Mouse (Mus musculus) neural tube, embryonic 11.5 days (tissue): ENCODE measurements around the gene Ntn5. TPM values are rescaled to one million over a fixed set of nuclear protein-coding genes. Genes with fewer than 3 reads are reported as not detected.
"Not testable (repeated sequence)": the region's sequence is repeated elsewhere in the genome, so short reads cannot be mapped to it uniquely, and the experiment has no call there.

Source experiments
- ATAC-seq: fragments of 200-750 bp; cut with Nextera tagmentation; 2 replicates; pipeline ENCODE4 v1.8.0; 2017; ENCODE audit warnings: moderate number of reproducible peaks, mild to moderate bottlenecking, moderate TSS enrichment, moderate library complexity; ENCODE audit not compliant: insufficient read depth, low FRiP score, low TSS enrichment
- DNase-seq: peaks from one replicate; pipeline ENCODE4 v3.0.0-alpha.2; 2015; ENCODE audit warnings: low spot score
- H3K27ac ChIP-seq: fragments of 300-500 bp; sonication (generic); 2 replicates; pipeline ENCODE4 v1.5.1; 2014; ENCODE audit warnings: low read depth, mild to moderate bottlenecking, low read length
- H3K27me3 ChIP-seq: fragments of 300-500 bp; sonication (generic); 2 replicates; pipeline ENCODE4 v1.6.1; 2014; ENCODE audit warnings: mild to moderate bottlenecking, low read length, mixed read lengths; ENCODE audit not compliant: control insufficient read depth, insufficient read depth
- H3K36me3 ChIP-seq: fragments of 300-500 bp; sonication (generic); 2 replicates; pipeline ENCODE4 v1.6.1; 2014; ENCODE audit warnings: mild to moderate bottlenecking, low read length, moderate library complexity, mixed read lengths; ENCODE audit not compliant: control insufficient read depth, insufficient read depth
- H3K4me1 ChIP-seq: fragments of 300-500 bp; sonication (generic); 2 replicates; pipeline ENCODE4 v1.6.1; 2014; ENCODE audit warnings: low read length, mixed read lengths; ENCODE audit not compliant: control insufficient read depth, insufficient read depth
- H3K4me2 ChIP-seq: fragments of 300-500 bp; sonication (generic); 2 replicates; pipeline ENCODE4 v1.6.1; 2014; ENCODE audit warnings: low read depth, mild to moderate bottlenecking, moderate library complexity
- H3K4me3 ChIP-seq: fragments of 300-500 bp; sonication (generic); 2 replicates; pipeline ENCODE4 v1.5.1; 2014; ENCODE audit warnings: low read depth, low read length
- H3K9ac ChIP-seq: fragments of 300-500 bp; sonication (generic); 2 replicates; pipeline ENCODE4 v1.6.1; 2014; ENCODE audit warnings: mild to moderate bottlenecking, low read length
- H3K9me3 ChIP-seq: fragments of 300-500 bp; sonication (generic); 2 replicates; pipeline ENCODE4 v1.6.1; 2016; ENCODE audit warnings: low read length; ENCODE audit not compliant: control insufficient read depth
- WGBS: fragments of 180-500 bp; shearing (Covaris S2); extraction: QIAGEN DNeasy Blood & Tissue Kit; methylation state at CpG from one replicate; pipeline ENCODE4 v1.1.7; 2014; 5-methylcytosine and 5-hydroxymethylcytosine counted together
- polyA plus RNA-seq: library from polyadenylated mRNA; unstranded; fragments of >200 nt; fragmentation: Nextera tagmentation; extraction: Ambion mirVana; gene quantifications from 2 replicates; pipeline ENCODE4 v1.2.1, GENCODE M21; 2014

The Ntn5 gene
- polyA plus RNA-seq, 1 experiment from 2014 or later: 1.4 TPM

GRCm38 (mm10) chr7:45649351-45649750 lies 34.5 kb upstream of the Ntn5 start:
- H3K9me3 ChIP-seq: no peaks in the 10 kb centered on the region
- H3K9ac ChIP-seq: no peak overlapping the region
- H3K4me2 ChIP-seq: no peak overlapping the region
- H3K27ac ChIP-seq: no peak overlapping the region
- DNase-seq (no peak), ATAC-seq (no peak)
- peaks cover 7% of the 10 kb centered on the region for H3K4me1 ChIP-seq
- H3K36me3 ChIP-seq: no peaks in the 10 kb centered on the region
- 81% methylated on average over 8 of the region's 8 CpGs for WGBS
- no peak overlapping the region for H3K4me3 ChIP-seq
- H3K27me3 ChIP-seq: no peaks in the 10 kb centered on the region

- DNase-seq, H3K4me2 ChIP-seq, ATAC-seq, H3K36me3 ChIP-seq, H3K9me3 ChIP-seq, H3K27ac ChIP-seq, H3K4me1 ChIP-seq, H3K4me3 ChIP-seq, H3K9ac ChIP-seq, H3K27me3 ChIP-seq: not testable (repeated sequence)
- WGBS: 96% methylated on average over 18 of the region's 20 CpGs
Measured at GRCm38 (mm10) chr7:45650484-45650883, 33.3 kb upstream of the Ntn5 start.

- WGBS: 39% methylated on average over 17 of the region's 17 CpGs
- Histone ChIP-seq H3K4me2 (peak overlapping the region; percentile 7; the same call in 1 of the 2 replicates), H3K4me3 (no peak overlapping the region), H3K9me3 (no peaks in the 10 kb centered on the region), H3K27ac (no peak overlapping the region), H3K36me3 (no peaks in the 10 kb centered on the region), H3K9ac (no peak overlapping the region), H3K4me1 (0 out of 2 replicates have a peak, but pooled peaks cover 2% of the 10 kb centered on the region), H3K27me3 (no peaks in the 10 kb centered on the region)
- ATAC-seq (no peak), DNase-seq (no peak)
Measured at GRCm38 (mm10) chr7:45654424-45655047, 29.3 kb upstream of the Ntn5 start.

DNA sequence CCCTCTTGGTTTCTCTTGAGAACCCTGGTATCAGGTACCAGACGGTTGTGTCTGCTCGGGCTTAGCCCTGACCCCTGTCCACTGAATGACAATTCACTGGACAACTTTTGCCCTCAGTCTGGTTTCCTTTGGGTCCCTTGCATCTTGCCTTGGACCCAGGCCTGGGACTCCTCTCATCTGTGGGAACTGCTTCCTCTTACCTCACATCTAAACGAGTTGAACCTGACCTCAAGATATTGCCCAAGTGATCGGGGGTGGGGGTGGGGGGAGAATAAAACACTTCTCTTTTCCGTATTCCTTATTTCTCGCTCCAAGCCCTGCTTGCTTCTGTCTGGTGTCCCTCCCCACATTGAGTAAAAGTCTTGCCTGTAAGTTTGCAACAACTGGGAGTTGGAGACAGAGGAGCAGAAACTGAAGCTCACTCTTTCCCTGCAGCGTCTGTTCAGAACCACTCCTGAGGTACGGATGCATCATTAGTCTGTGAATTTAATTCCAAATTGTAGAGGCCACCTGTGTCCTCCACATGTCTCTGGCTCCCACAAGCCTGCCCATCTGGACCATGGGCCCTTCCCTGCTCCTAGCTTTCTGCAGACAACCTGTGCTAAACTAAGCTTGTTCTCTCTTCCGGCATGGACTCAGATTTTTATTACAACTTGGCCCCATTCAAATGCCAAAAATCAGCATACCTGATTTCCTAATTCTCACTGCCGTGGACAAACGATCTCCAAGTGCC lies 22.9 kb upstream of the Ntn5 start:
- Histone ChIP-seq H3K9me3 (no peaks in the 10 kb centered on the region), H3K4me1 (no peaks in the 10 kb centered on the region), H3K27me3 (no peaks in the 10 kb centered on the region), H3K9ac (no peak overlapping the region), H3K36me3 (no peaks in the 10 kb centered on the region), H3K4me3 (no peak overlapping the region; the same call in 1 of the 2 replicates), H3K27ac (no peak overlapping the region), H3K4me2 (no peak overlapping the region)
- WGBS: 89% methylated on average over 11 of the region's 11 CpGs
- ATAC-seq (no peak), DNase-seq (no peak)

GRCm38 (mm10) chr7:45661702-45662101 lies 22.1 kb upstream of the Ntn5 start:
- 87% methylated on average over 6 of the region's 6 CpGs for WGBS
- not testable (repeated sequence) for H3K27me3 ChIP-seq, H3K9ac ChIP-seq, H3K4me1 ChIP-seq, H3K27ac ChIP-seq, DNase-seq, H3K9me3 ChIP-seq, H3K4me2 ChIP-seq, ATAC-seq, H3K36me3 ChIP-seq, H3K4me3 ChIP-seq

DNA sequence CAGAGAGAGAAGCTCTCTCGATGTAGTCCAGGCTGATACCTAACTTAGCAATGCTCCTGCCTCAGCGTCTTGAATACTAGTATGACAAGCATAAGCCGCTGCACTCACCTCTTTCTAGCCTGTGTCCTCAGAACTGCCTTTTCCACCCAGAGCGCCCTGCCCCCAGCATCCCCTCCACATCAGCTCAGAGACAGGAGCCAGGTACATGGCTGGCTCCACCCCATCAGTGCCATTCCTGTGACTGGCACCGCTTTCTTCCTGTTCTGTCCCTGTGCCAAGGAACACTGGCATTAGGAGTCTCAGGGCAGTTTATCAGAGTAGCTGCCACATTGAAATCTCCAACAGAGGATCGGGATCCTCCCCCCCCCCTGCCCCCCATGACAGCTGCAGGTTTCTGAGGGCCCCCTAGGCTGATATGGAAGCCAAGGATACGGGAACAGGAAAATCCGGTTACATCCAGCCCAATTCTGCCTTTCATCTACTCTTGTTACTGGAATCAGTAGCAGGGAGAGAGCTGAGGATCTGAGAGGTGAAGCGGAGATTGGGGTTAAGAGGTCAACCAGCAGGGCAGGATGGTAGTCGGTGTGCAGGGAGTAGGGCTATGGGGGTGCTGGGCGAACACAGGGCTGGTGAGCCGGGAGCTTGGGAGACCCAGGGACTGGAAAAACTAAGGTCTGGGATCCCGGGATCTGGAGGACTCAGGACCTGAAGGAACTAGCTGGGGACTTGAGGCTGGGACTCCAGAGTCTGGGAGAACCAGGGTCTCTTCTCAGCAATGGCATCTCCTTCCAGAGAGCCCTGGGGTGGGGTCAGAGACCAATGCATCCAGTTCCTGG lies 18.3 kb upstream of the Ntn5 start:
- no peak for DNase-seq

GRCm38 (mm10) chr7:45666161-45666560 lies 17.7 kb upstream of the Ntn5 start, which contains the start of gene Fut2:
Fut2 (minus strand) TSS chr7:45666394.
- Histone ChIP-seq H3K27me3 (no peaks in the 10 kb centered on the region), H3K9me3 (no peaks in the 10 kb centered on the region), H3K4me3 (no peak within 1 kb of the TSS), H3K4me2 (no peak within 1 kb of the TSS), H3K9ac (no peak within 1 kb of the TSS), H3K27ac (no peak within 1 kb of the TSS), H3K36me3 (no peaks in the 10 kb centered on the region), H3K4me1 (no peaks in the 10 kb centered on the region)
- ATAC-seq (no peak), DNase-seq (no peak)
- WGBS: 84% methylated on average over 7 of the region's 7 CpGs

More for the DNA sequence above, 18.3 kb upstream of the Ntn5 start:
- Histone ChIP-seq H3K4me2 (no peak overlapping the region), H3K9me3 (no peaks in the 10 kb centered on the region), H3K36me3 (no peaks in the 10 kb centered on the region), H3K27me3 (no peaks in the 10 kb centered on the region), H3K4me1 (no peaks in the 10 kb centered on the region), H3K27ac (no peak overlapping the region), H3K9ac (no peak overlapping the region), H3K4me3 (no peak overlapping the region)
- 63% methylated on average over 13 of the region's 13 CpGs for WGBS
- ATAC-seq: no peak

DNA sequence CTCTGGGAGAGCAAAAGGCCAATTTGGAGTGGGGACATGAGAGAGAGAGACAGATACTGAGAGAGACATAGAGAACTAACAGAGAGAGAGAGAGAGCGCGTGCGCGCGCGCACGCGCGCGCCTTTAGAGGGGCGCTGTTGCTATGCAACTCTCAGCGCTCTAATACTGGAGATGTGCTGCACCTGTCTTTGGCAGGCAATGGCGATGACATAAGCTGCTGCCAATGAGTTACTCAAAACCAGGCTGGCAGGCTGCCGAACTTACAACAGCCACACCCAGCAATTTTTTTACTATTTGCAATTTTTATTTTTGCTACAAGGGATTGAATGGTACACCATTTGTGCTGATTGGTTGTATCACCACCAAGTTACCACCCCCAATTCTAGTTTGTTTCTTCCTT lies 16.1 kb upstream of the Ntn5 start:
- no peak overlapping the region for H3K9ac ChIP-seq
- no peak for DNase-seq
- H3K9me3 ChIP-seq: no peaks in the 10 kb centered on the region
- no peak overlapping the region for H3K4me2 ChIP-seq
- 79% methylated on average over 14 of the region's 14 CpGs for WGBS
- H3K27me3 ChIP-seq: no peaks in the 10 kb centered on the region
- H3K4me1 ChIP-seq: no peaks in the 10 kb centered on the region
- ATAC-seq: no peak
- H3K27ac ChIP-seq: no peak overlapping the region
- no peak overlapping the region for H3K4me3 ChIP-seq
- no peaks in the 10 kb centered on the region for H3K36me3 ChIP-seq
